Mouse (Mus musculus): ENCODE measurements at regions not wholly inside any gene's neighbourhood (a gene's known extent, or its start where the extent isn't known, plus 50 kb on each side); places are given as distances from the start of the nearest gene placed in this dataset.
"Not testable (repeated sequence)": the region's sequence is repeated elsewhere in the genome, so short reads cannot be mapped to it uniquely, and the experiment has no call there.

DNA sequence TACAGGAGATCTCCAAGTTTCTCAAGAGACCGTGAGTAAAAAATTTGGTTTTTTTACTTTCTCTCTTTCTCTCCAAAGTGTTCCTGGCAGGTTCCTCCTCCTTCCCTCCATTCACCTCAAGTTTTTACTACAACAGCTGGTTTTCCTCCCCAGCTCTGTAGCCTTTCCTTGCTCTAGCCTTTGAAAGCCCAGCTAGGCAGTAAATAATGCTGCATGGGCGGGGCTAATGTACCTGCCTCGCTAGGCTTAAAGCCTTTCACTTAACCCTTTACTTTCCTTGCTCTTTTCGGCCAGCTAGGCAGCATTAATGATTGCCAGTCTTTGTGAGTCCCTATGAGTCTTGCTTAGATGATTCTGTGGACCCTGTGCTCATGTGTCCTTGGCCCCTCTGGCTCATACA is 720.0 kb upstream of the Adam24 start:
- 23% methylated on average over 4 of the region's 4 CpGs for WGBS
- DNase-seq (ENCODE audit: low spot score): no peak
- no peak for ATAC-seq (replicated peaks; ENCODE audit: low FRiP score, low TSS enrichment, low read depth)

DNA sequence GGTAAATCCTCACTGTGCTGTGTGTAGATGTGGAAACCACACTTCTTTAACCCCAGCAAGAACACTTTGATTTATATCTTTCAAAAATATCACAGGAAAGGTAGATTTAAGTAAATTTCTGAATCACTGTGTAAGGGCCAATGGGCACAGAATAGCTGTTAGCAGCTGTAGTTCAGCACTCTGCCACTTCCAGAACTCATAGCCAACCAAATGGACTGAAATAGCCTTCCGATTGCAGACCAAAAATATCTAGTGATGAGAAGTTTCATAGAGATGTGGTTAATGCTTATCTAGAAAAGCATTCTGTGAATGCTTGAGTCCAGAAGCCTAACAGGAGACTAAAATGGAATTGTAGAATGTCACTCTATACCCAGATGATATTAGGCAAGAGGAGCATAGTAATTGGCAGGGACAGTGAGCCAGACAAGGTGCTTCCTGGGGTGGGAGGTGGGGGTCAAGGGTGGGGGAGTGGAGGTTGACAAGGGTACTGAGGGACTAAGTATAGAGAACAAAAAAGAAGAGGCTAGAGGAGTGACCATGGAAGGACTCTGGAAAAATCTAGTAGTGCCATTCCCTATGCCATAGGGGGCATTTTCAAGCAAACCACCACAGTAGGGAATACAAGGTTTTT is 669.6 kb upstream of the Adam24 start:
- Histone ChIP-seq H3K4me2 (ENCODE audit: low read length) (no peak overlapping the region), H3K27ac (ENCODE audit: low read depth) (no peak overlapping the region), H3K4me3 (ENCODE audit: low read depth, low read length) (no peak overlapping the region), H3K9ac (ENCODE audit: low read length) (no peak overlapping the region), H3K36me3 (ENCODE audit: control insufficient read depth, insufficient read depth, low read length) (no peaks in the 10 kb centered on the region), H3K27me3 (replicated peaks; ENCODE audit: control insufficient read depth, insufficient read depth, low read length) (no peaks in the 10 kb centered on the region), H3K4me1 (replicated peaks; ENCODE audit: control insufficient read depth, insufficient read depth, low read length) (no peaks in the 10 kb centered on the region), H3K9me3 (ENCODE audit: control insufficient read depth, low read length) (no peaks in the 10 kb centered on the region)
- 87% methylated on average over 1 of the region's 1 CpGs for WGBS
- DNase-seq (ENCODE audit: low spot score) (no peak), ATAC-seq (replicated peaks; ENCODE audit: low FRiP score, low TSS enrichment, low read depth) (no peak)

More for the DNA sequence above, 720.0 kb upstream of the Adam24 start:
- no peak overlapping the region for H3K27ac ChIP-seq (ENCODE audit: low read depth)
- H3K9me3 ChIP-seq (ENCODE audit: control insufficient read depth, low read length): no peaks in the 10 kb centered on the region
- no peaks in the 10 kb centered on the region for H3K27me3 ChIP-seq (replicated peaks; ENCODE audit: control insufficient read depth, insufficient read depth, low read length)
- no peak overlapping the region for H3K9ac ChIP-seq (ENCODE audit: low read length)
- no peaks in the 10 kb centered on the region for H3K4me1 ChIP-seq (replicated peaks; ENCODE audit: control insufficient read depth, insufficient read depth, low read length)
- H3K4me3 ChIP-seq (ENCODE audit: low read depth, low read length): no peak overlapping the region
- no peak overlapping the region for H3K4me2 ChIP-seq (ENCODE audit: low read length)
- H3K36me3 ChIP-seq (ENCODE audit: control insufficient read depth, insufficient read depth, low read length): no peaks in the 10 kb centered on the region

DNA sequence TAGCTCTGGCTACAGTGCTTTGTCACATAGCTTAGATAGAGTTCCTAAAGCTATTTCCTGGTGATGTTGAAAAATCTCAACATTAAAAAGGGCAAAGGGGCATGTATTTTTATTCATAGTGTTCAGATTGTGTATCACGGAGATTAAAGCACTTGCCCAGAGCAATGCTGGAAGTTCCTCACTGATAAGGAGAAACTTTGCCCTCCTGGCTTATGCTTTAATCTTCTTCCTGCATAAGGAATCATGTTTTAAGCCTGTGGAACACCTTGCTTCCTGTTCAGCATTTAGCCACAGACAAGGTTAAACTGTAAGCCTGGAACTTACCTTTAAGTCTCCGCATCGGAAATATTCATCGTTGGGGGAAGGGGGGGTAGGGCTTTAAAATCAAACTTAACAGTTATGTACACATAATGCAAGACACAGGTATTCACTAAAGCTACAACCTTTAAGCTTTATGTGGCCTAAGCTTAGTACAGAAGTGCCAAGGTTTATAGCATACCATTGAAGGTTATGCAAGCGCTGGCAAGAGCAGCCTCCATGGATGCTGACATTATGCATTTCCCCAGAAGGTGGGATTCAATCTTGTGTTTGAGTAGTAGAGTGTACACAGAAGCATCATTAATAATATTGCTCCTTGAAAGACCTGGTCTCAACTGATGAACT is 655.5 kb upstream of the Adam24 start:
- H3K4me1 ChIP-seq (replicated peaks; ENCODE audit: control insufficient read depth, insufficient read depth, low read length): no peaks in the 10 kb centered on the region
- H3K4me3 ChIP-seq (ENCODE audit: low read depth, low read length): no peak overlapping the region
- H3K27me3 ChIP-seq (replicated peaks; ENCODE audit: control insufficient read depth, insufficient read depth, low read length): no peaks in the 10 kb centered on the region
- H3K9ac ChIP-seq (ENCODE audit: low read length): no peak overlapping the region
- H3K36me3 ChIP-seq (ENCODE audit: control insufficient read depth, insufficient read depth, low read length): no peaks in the 10 kb centered on the region
- no peak overlapping the region for H3K4me2 ChIP-seq (ENCODE audit: low read length)
- H3K27ac ChIP-seq (ENCODE audit: low read depth): no peak overlapping the region
- H3K9me3 ChIP-seq (ENCODE audit: control insufficient read depth, low read length): no peaks in the 10 kb centered on the region
- peak; percentile 58; the same call in 1 of the 2 replicates for ATAC-seq (replicated peaks; ENCODE audit: low FRiP score, low TSS enrichment, low read depth)
- WGBS: 65% methylated on average over 5 of the region's 5 CpGs
- no peak for DNase-seq (ENCODE audit: low spot score)

DNA sequence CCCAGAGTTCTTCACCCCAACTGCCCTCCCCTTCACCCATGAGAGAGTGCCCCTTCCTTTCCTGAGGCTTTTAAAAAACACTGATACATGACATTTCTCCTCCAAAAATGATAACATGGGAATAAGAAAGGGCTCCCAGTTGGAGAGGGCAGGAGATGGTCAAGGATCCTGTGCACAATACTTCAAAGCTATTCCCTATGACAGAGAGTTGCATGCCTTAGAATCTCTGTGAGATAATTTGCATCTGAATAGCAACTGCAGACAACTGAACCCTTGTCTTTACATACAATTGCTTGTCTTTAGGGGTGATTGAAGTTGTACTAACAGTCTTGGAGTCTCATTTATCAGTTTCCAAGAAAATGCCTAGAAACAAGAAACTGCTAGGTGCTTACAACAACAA is 610.7 kb upstream of the Adam24 start:
- Histone ChIP-seq H3K4me3 (ENCODE audit: low read depth, low read length) (no peak overlapping the region), H3K4me1 (replicated peaks; ENCODE audit: control insufficient read depth, insufficient read depth, low read length) (no peaks in the 10 kb centered on the region), H3K27ac (ENCODE audit: low read depth) (no peak overlapping the region), H3K4me2 (ENCODE audit: low read length) (no peak overlapping the region), H3K9me3 (ENCODE audit: control insufficient read depth, low read length) (no peaks in the 10 kb centered on the region), H3K9ac (ENCODE audit: low read length) (no peak overlapping the region), H3K27me3 (replicated peaks; ENCODE audit: control insufficient read depth, insufficient read depth, low read length) (no peaks in the 10 kb centered on the region), H3K36me3 (ENCODE audit: control insufficient read depth, insufficient read depth, low read length) (no peaks in the 10 kb centered on the region)
- DNase-seq (ENCODE audit: low spot score): no peak
- no peak for ATAC-seq (replicated peaks; ENCODE audit: low FRiP score, low TSS enrichment, low read depth)

DNA sequence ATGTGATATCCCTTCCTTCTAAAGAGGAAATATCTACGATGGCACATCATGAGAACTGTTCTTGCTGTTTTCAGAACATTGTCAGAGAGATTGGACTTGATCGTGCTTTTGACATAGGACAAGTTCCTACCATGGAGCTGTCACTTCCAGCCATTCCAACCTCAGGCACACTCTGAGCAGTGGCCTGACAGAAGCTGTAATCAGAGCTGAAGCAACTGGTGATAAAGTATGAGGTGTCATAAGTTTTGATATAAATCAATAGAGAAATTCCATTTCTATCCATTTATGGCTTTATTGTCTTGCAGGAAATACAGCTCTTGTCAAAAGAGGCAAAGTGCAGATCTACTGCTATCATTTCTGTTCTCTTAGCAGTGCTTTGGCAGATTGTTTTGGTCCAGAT is 603.7 kb upstream of the Adam24 start:
- WGBS: 81% methylated on average over 2 of the region's 2 CpGs
- Histone ChIP-seq H3K9ac (ENCODE audit: low read length) (no peak overlapping the region), H3K27ac (ENCODE audit: low read depth) (no peak overlapping the region), H3K4me3 (ENCODE audit: low read depth, low read length) (no peak overlapping the region), H3K36me3 (ENCODE audit: control insufficient read depth, insufficient read depth, low read length) (no peaks in the 10 kb centered on the region), H3K4me2 (ENCODE audit: low read length) (no peak overlapping the region), H3K9me3 (ENCODE audit: control insufficient read depth, low read length) (no peaks in the 10 kb centered on the region), H3K27me3 (replicated peaks; ENCODE audit: control insufficient read depth, insufficient read depth, low read length) (no peaks in the 10 kb centered on the region), H3K4me1 (replicated peaks; ENCODE audit: control insufficient read depth, insufficient read depth, low read length) (no peaks in the 10 kb centered on the region)
- DNase-seq (ENCODE audit: low spot score) (no peak), ATAC-seq (replicated peaks; ENCODE audit: low FRiP score, low TSS enrichment, low read depth) (no peak)

DNA sequence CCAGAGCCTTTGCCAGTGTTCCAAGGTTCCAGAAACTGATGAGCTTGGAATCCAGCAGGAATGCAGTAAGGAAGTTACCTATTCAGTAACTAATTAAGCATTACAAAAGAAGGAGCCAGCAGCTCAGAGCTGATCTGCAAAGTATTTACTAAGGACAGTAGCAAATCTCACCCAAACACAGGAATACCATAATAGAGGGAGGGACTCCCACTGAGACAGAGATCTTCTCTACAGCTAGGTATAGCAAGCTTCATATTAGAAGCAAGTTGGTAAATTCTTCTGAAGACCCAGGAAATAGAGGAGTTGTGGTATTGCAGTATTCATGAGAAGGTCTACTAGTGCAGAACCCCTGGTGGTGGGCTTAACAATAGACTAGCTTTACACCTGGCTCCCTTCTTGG is 593.9 kb upstream of the Adam24 start:
- not testable (repeated sequence) for ATAC-seq (replicated peaks; ENCODE audit: low FRiP score, low TSS enrichment, low read depth); H3K9me3 ChIP-seq (ENCODE audit: control insufficient read depth, low read length); H3K27ac ChIP-seq (ENCODE audit: low read depth); H3K9ac ChIP-seq (ENCODE audit: low read length); H3K4me2 ChIP-seq (ENCODE audit: low read length); DNase-seq (ENCODE audit: low spot score); H3K36me3 ChIP-seq (ENCODE audit: control insufficient read depth, insufficient read depth, low read length); H3K27me3 ChIP-seq (replicated peaks; ENCODE audit: control insufficient read depth, insufficient read depth, low read length); H3K4me3 ChIP-seq (ENCODE audit: low read depth, low read length); H3K4me1 ChIP-seq (replicated peaks; ENCODE audit: control insufficient read depth, insufficient read depth, low read length)

DNA sequence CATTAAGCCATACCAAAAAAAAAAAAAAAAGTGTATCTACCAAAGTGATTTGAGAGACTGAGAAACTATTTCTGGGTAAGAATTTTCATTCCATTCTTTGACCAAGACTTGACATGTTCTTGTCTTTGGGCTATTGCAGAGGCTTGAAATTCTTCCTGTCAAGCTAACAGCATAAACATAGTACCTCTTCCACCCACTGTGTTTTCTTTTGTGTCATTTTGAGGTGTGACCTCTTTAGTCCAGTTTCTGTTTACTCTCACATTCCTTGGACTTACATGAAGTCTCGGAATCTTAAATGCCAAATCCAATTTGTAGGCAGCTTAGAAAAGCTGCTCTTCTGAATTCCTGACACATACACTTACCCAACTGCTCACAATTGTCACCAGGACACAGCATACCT is 590.7 kb upstream of the Adam24 start:
- no peaks in the 10 kb centered on the region for H3K27me3 ChIP-seq (replicated peaks; ENCODE audit: control insufficient read depth, insufficient read depth, low read length)
- H3K27ac ChIP-seq (ENCODE audit: low read depth): no peak overlapping the region
- no peak for ATAC-seq (replicated peaks; ENCODE audit: low FRiP score, low TSS enrichment, low read depth)
- no peak overlapping the region for H3K4me2 ChIP-seq (ENCODE audit: low read length)
- no peak overlapping the region for H3K9ac ChIP-seq (ENCODE audit: low read length)
- WGBS: 23% methylated on average over 1 of the region's 1 CpGs
- no peaks in the 10 kb centered on the region for H3K36me3 ChIP-seq (ENCODE audit: control insufficient read depth, insufficient read depth, low read length)
- no peak overlapping the region for H3K4me3 ChIP-seq (ENCODE audit: low read depth, low read length)
- no peak for DNase-seq (ENCODE audit: low spot score)
- H3K4me1 ChIP-seq (replicated peaks; ENCODE audit: control insufficient read depth, insufficient read depth, low read length): no peaks in the 10 kb centered on the region
- no peaks in the 10 kb centered on the region for H3K9me3 ChIP-seq (ENCODE audit: control insufficient read depth, low read length)

DNA sequence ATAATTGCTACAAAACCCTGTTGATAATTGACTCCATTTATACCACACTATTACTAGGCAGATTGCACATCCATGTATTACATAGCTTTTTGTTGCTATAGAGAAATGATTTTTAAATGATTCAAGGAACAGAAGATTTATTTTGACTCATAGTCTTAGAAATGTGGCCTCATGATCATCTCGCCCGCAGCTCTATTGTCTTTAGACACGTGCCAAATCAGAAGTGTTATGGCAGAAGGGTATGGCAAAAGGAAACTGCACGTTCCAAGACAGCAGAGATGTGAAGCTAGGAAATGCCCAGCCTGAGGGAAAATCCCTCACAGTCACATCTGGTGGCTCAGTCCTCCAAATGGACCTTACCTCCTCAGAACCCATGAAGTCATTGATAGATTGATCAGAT is 585.5 kb upstream of the Adam24 start:
- Histone ChIP-seq H3K4me1 (replicated peaks; ENCODE audit: control insufficient read depth, insufficient read depth, low read length) (no peaks in the 10 kb centered on the region), H3K27ac (ENCODE audit: low read depth) (no peak overlapping the region), H3K4me3 (ENCODE audit: low read depth, low read length) (no peak overlapping the region), H3K9ac (ENCODE audit: low read length) (no peak overlapping the region), H3K4me2 (ENCODE audit: low read length) (no peak overlapping the region), H3K9me3 (ENCODE audit: control insufficient read depth, low read length) (no peaks in the 10 kb centered on the region), H3K36me3 (ENCODE audit: control insufficient read depth, insufficient read depth, low read length) (no peaks in the 10 kb centered on the region), H3K27me3 (replicated peaks; ENCODE audit: control insufficient read depth, insufficient read depth, low read length) (no peaks in the 10 kb centered on the region)
- 85% methylated on average over 4 of the region's 4 CpGs for WGBS
- no peak for ATAC-seq (replicated peaks; ENCODE audit: low FRiP score, low TSS enrichment, low read depth)
- no peak for DNase-seq (ENCODE audit: low spot score)

DNA sequence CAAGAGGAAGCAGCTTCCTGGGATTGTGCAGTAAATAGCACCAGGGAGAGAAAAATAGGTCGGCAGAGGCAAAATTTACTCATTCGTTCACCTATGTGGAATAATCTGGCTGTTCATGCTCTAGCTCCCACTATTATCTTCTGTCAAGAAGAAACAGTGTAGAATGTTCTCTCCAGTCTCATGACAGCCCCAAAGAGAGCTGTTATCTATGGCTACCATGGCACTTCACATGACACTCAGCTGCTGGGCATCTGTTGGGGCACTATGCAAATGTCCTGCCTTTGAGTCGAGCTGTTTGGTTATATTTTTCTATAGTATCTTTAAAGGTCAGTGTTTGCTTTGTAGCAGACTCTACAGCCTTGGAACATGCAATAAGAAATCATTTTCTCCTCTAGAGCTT is 550.5 kb upstream of the Adam24 start:
- 79% methylated on average over 3 of the region's 3 CpGs for WGBS
- H3K27ac ChIP-seq (ENCODE audit: low read depth): no peak overlapping the region

More for the DNA sequence above, 550.5 kb upstream of the Adam24 start:
- Histone ChIP-seq H3K36me3 (ENCODE audit: control insufficient read depth, insufficient read depth, low read length) (no peaks in the 10 kb centered on the region), H3K4me1 (replicated peaks; ENCODE audit: control insufficient read depth, insufficient read depth, low read length) (no peaks in the 10 kb centered on the region), H3K9ac (ENCODE audit: low read length) (no peak overlapping the region), H3K4me2 (ENCODE audit: low read length) (no peak overlapping the region), H3K27me3 (replicated peaks; ENCODE audit: control insufficient read depth, insufficient read depth, low read length) (no peaks in the 10 kb centered on the region), H3K4me3 (ENCODE audit: low read depth, low read length) (no peak overlapping the region), H3K9me3 (ENCODE audit: control insufficient read depth, low read length) (no peaks in the 10 kb centered on the region)
- DNase-seq (ENCODE audit: low spot score) (no peak), ATAC-seq (replicated peaks; ENCODE audit: low FRiP score, low TSS enrichment, low read depth) (no peak)

Data from intestine, embryonic 14.5 days (tissue).